Mouse (Mus musculus): ENCODE results near the gene Pgpep1l. TPM values are rescaled to one million over a fixed set of nuclear protein-coding genes. Genes with fewer than 3 reads are reported as not detected.

Gene Pgpep1l
- total and polyA plus RNA-seq, 2 experiments from 2014 or later, result not detected

DNA sequence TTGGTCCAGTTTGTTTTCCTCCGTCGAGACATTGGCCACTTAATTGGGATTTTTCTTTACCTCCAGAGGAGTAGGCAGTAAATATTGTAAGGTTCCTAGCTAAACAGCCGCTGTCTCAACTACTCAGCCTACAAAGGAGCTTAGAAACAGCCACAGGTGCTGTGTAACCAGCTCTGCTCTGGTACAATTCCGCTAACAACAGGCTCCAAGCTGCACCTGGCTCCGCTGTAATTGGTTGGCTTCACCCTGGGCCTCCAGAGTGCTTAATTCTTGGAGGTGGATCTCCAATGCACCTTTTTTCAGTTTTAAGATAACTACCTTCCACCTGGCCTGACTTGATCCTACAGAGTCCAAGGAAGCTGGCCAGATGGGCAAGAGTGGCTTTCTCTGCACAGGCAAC, 40.0 kb downstream of the Pgpep1l start:
- DNase-seq (ENCODE audit: low spot score), result no peak
- Histone ChIP-seq H3K27me3 (ENCODE audit: insufficient read depth, low read length) (no peaks in the 10 kb centered on the region), H3K9me3 (ENCODE audit: low read length) (no peaks in the 10 kb centered on the region), H3K27ac (ENCODE audit: low read depth, low read length) (peak overlapping the region; percentile 75), H3K9ac (replicated peaks; ENCODE audit: low read length, poor library complexity, severe bottlenecking) (0 out of 2 replicates have a peak overlapping the region, but pooled peaks have one; percentile 29), H3K4me3 (ENCODE audit: low read depth, low read length) (no peak overlapping the region), H3K36me3 (ENCODE audit: insufficient read depth, low read length) (peaks cover 32% of the 10 kb centered on the region), H3K4me2 (ENCODE audit: low read depth, low read length, poor library complexity, severe bottlenecking) (no peak overlapping the region), H3K4me1 (ENCODE audit: insufficient read depth, low read length) (peaks cover 16% of the 10 kb centered on the region)
- TF ChIP-seq CTCF (IDR thresholded peaks at IDR 0.05), result no peak
- no peak for ATAC-seq (ENCODE audit: low FRiP score)
- 83% methylated on average over 5 of the region's 5 CpGs for WGBS

DNA sequence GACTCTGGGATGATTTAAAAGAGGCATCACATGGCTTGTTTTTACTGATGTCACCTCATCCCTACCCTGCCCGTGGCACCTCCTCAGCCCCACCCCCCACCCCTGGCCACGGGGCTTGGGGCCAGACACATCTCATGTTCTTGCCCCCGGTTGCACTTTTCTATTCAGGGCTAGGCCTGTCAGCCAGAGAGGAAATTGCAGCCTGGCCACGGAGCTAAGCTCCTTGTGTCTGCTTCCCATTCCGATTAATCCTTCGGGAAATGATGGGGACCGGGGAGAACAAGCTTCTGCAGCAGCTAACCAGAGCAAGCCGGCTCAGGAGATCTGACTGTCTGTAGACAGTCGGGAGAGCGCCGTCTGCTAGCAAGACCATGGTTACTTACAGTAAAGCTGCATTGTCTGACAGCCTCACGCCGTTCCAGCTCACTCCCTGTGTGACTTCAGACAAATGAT, 40.7 kb downstream of the Pgpep1l start:
- peak overlapping the region; percentile 29; the same call in 1 of the 2 replicates for H3K9ac ChIP-seq (replicated peaks; ENCODE audit: low read length, poor library complexity, severe bottlenecking)
- no peaks in the 10 kb centered on the region for H3K27me3 ChIP-seq (ENCODE audit: insufficient read depth, low read length)
- peak overlapping the region; percentile 75 for H3K27ac ChIP-seq (ENCODE audit: low read depth, low read length)
- ATAC-seq (ENCODE audit: low FRiP score), result peak; percentile 80
- no peak overlapping the region for H3K4me2 ChIP-seq (ENCODE audit: low read depth, low read length, poor library complexity, severe bottlenecking)
- no peak overlapping the region for H3K4me3 ChIP-seq (ENCODE audit: low read depth, low read length)
- peaks cover 38% of the 10 kb centered on the region for H3K36me3 ChIP-seq (ENCODE audit: insufficient read depth, low read length)
- H3K4me1 ChIP-seq (ENCODE audit: insufficient read depth, low read length), result peaks cover 13% of the 10 kb centered on the region
- WGBS, result 20% methylated on average over 13 of the region's 13 CpGs
- H3K9me3 ChIP-seq (ENCODE audit: low read length), result no peaks in the 10 kb centered on the region
- no peak for TF ChIP-seq CTCF (IDR thresholded peaks at IDR 0.05)
- peak; percentile 50 for DNase-seq (ENCODE audit: low spot score)

DNA sequence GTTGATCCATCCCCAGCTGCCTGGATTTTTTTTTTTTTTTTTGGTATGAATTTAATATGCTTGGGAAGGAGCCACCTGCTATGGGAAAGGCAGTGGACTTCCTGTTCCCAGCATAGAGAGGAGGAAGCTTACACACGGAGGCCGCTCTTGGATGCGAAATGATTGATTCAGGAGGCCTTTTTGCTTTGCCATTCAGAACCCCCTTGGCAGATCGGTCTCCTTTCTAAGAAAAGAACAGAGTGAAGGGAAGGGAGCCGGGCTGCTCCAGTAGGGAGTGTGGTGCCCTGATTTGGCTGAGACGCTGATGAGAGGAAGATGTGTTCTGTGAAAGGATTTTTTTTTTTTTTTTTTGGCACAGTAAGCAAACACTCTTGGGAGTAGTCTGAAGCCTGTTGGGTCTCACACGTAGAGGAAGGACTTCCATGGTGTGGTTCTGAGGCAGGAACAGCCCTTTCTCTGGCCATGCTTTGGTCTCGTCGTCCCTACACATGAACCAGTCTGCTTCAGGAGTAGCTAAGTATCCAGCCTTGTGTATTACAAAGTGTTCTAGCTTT, 42.3 kb downstream of the Pgpep1l start:
- ATAC-seq (ENCODE audit: low FRiP score), result no peak
- no peak overlapping the region for H3K4me2 ChIP-seq (ENCODE audit: low read depth, low read length, poor library complexity, severe bottlenecking)

DNA sequence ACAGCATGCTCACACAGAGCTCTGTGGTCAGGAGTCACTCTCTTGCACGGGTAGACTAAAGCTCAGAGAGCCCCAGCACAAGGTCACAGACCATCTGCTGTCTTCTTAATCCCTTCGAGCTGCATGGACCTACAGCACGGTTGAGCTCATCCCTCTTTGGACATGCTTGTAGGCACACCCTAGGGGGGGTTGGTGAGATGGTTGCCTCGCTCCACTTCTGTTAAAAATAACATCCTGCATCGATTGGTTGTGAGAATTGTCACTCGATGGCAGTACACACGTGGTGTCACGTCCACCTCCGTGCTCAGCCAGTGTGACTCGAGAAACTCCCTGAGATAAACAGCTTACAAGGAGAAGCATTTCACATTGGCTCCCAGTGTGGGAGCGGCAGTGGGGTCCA, 45.2 kb downstream of the Pgpep1l start:
- WGBS, result 83% methylated on average over 11 of the region's 11 CpGs
- Histone ChIP-seq H3K36me3 (ENCODE audit: insufficient read depth, low read length) (peaks cover 33% of the 10 kb centered on the region), H3K27ac (ENCODE audit: low read depth, low read length) (no peak overlapping the region), H3K27me3 (ENCODE audit: insufficient read depth, low read length) (no peaks in the 10 kb centered on the region), H3K4me1 (ENCODE audit: insufficient read depth, low read length) (peaks cover 13% of the 10 kb centered on the region), H3K4me3 (ENCODE audit: low read depth, low read length) (no peak overlapping the region), H3K9me3 (ENCODE audit: low read length) (no peaks in the 10 kb centered on the region), H3K4me2 (ENCODE audit: low read depth, low read length, poor library complexity, severe bottlenecking) (no peak overlapping the region), H3K9ac (replicated peaks; ENCODE audit: low read length, poor library complexity, severe bottlenecking) (no peak overlapping the region)
- TF ChIP-seq CTCF (IDR thresholded peaks at IDR 0.05), result no peak
- DNase-seq (ENCODE audit: low spot score), result no peak
- ATAC-seq (ENCODE audit: low FRiP score), result no peak

More for the DNA sequence above, 42.3 kb downstream of the Pgpep1l start:
- H3K36me3 ChIP-seq (ENCODE audit: insufficient read depth, low read length), result peaks cover 37% of the 10 kb centered on the region
- H3K27ac ChIP-seq (ENCODE audit: low read depth, low read length), result no peak overlapping the region
- no peak overlapping the region for H3K4me3 ChIP-seq (ENCODE audit: low read depth, low read length)
- H3K9me3 ChIP-seq (ENCODE audit: low read length), result no peaks in the 10 kb centered on the region
- 75% methylated on average over 9 of the region's 9 CpGs for WGBS
- DNase-seq (ENCODE audit: low spot score), result peak; percentile 49
- H3K9ac ChIP-seq (replicated peaks; ENCODE audit: low read length, poor library complexity, severe bottlenecking), result no peak overlapping the region
- TF ChIP-seq CTCF (IDR thresholded peaks at IDR 0.05), result no peak
- peaks cover 13% of the 10 kb centered on the region for H3K4me1 ChIP-seq (ENCODE audit: insufficient read depth, low read length)
- no peaks in the 10 kb centered on the region for H3K27me3 ChIP-seq (ENCODE audit: insufficient read depth, low read length)

DNA sequence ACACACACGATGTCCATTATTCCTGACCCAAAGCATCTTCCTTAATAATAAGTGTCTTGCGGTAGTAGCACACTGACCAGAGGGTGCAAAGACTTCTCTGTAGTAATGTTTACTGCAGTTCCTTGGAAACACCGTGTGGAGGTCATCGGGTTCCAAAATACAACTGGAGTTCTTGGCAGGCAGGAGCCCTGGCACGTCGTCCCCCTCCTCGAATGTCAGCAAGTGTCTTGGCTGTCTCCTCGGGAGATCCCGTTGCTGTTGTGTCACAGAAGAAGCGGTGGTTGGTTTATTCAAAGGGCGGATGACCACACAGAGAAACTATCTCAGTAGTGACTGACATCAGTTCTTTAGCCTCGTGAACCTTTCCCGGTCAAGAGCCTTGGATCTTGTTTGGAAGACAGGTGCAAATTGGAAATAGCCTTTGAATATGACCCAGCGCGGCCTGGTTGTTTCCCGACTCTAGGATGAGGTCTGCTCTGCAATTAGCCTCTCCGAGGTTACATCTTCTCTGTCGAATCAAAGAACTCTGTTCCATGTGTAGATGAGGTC, 48.4 kb downstream of the Pgpep1l start:
- Histone ChIP-seq H3K4me1 (ENCODE audit: insufficient read depth, low read length) (no peaks in the 10 kb centered on the region), H3K9ac (replicated peaks; ENCODE audit: low read length, poor library complexity, severe bottlenecking) (no peak overlapping the region), H3K4me3 (ENCODE audit: low read depth, low read length) (no peak overlapping the region), H3K4me2 (ENCODE audit: low read depth, low read length, poor library complexity, severe bottlenecking) (no peak overlapping the region), H3K27me3 (ENCODE audit: insufficient read depth, low read length) (no peaks in the 10 kb centered on the region), H3K27ac (ENCODE audit: low read depth, low read length) (no peak overlapping the region), H3K36me3 (ENCODE audit: insufficient read depth, low read length) (peaks cover 43% of the 10 kb centered on the region), H3K9me3 (ENCODE audit: low read length) (no peaks in the 10 kb centered on the region)
- DNase-seq (ENCODE audit: low spot score) (no peak), ATAC-seq (ENCODE audit: low FRiP score) (no peak)
- WGBS, result 84% methylated on average over 18 of the region's 18 CpGs
- TF ChIP-seq CTCF (IDR thresholded peaks at IDR 0.05), result no peak

DNA sequence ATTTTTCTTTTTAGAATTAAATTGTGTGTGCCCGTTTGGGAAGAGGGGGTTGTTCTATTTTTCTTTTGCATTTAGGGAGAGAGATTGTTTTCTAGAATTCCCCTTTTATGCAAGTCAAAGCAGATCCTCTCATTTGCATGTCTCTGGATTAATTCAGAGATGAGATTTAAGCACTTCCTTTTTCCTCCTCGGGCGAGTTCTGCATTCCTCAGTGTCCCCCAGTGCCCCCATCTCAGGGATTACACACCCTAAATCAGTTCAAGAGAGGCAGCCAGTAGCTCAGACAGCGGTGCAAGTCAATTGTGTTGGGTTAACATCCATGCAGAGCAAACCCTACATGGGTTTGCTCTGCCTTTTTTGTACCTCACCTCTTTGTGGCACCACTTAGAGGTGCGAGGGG, 50.2 kb downstream of the Pgpep1l start:
- ATAC-seq (ENCODE audit: low FRiP score), result no peak
- Histone ChIP-seq H3K9ac (replicated peaks; ENCODE audit: low read length, poor library complexity, severe bottlenecking) (no peak overlapping the region), H3K4me1 (ENCODE audit: insufficient read depth, low read length) (no peaks in the 10 kb centered on the region), H3K36me3 (ENCODE audit: insufficient read depth, low read length) (peaks cover 33% of the 10 kb centered on the region), H3K4me2 (ENCODE audit: low read depth, low read length, poor library complexity, severe bottlenecking) (no peak overlapping the region), H3K27ac (ENCODE audit: low read depth, low read length) (no peak overlapping the region), H3K27me3 (ENCODE audit: insufficient read depth, low read length) (no peaks in the 10 kb centered on the region), H3K9me3 (ENCODE audit: low read length) (no peaks in the 10 kb centered on the region), H3K4me3 (ENCODE audit: low read depth, low read length) (no peak overlapping the region)
- no peak for TF ChIP-seq CTCF (IDR thresholded peaks at IDR 0.05)
- no peak for DNase-seq (ENCODE audit: low spot score)
- WGBS, result 49% methylated on average over 5 of the region's 5 CpGs
